Mouse (Mus musculus) embryonic facial prominence, embryonic 11.5 days (tissue): Measurements from ENCODE around the gene Fads2. TPM values are rescaled to one million over a fixed set of nuclear protein-coding genes. Genes with fewer than 3 reads are reported as not detected.

Experiments
- ATAC-seq: fragments of 200-750 bp; cut with Nextera tagmentation; replicated peaks from 2 replicates; pipeline ENCODE4 v1.8.0; 2017; ENCODE audit warnings: low read depth; ENCODE audit not compliant: insufficient number of reproducible peaks, low FRiP score, low TSS enrichment
- DNase-seq: peaks from one replicate; pipeline ENCODE4 v3.0.0-alpha.2; 2015; ENCODE audit warnings: low spot score
- H3K27ac ChIP-seq: fragments of 300-500 bp; sonication (generic); replicated peaks from 2 replicates; pipeline ENCODE4 v1.5.1; 2014; ENCODE audit warnings: mild to moderate bottlenecking, low read depth, low read length, control low read depth
- H3K27me3 ChIP-seq: fragments of 300-500 bp; sonication (generic); 2 replicates; pipeline ENCODE4 v1.6.1; 2014; ENCODE audit warnings: mild to moderate bottlenecking, low read length, moderate library complexity, mixed read lengths; ENCODE audit not compliant: control insufficient read depth, insufficient read depth
- H3K36me3 ChIP-seq: fragments of 300-500 bp; sonication (generic); replicated peaks from 2 replicates; pipeline ENCODE4 v1.6.1; 2014; ENCODE audit warnings: low read depth, mild to moderate bottlenecking, low read length, moderate library complexity, mixed read lengths; ENCODE audit not compliant: control insufficient read depth, insufficient read depth
- H3K4me1 ChIP-seq: fragments of 300-500 bp; sonication (generic); 2 replicates; pipeline ENCODE4 v1.6.1; 2014; ENCODE audit warnings: low read length, mixed read lengths; ENCODE audit not compliant: control insufficient read depth, insufficient read depth
- H3K4me2 ChIP-seq: fragments of 300-500 bp; sonication (generic); 2 replicates; pipeline ENCODE4 v1.6.1; 2014; ENCODE audit warnings: low read depth, mild to moderate bottlenecking, control low read depth, low read length, moderate library complexity
- H3K4me3 ChIP-seq: fragments of 300-500 bp; sonication (generic); 2 replicates; pipeline ENCODE4 v1.5.1; 2014; ENCODE audit warnings: low read depth, low read length, control low read depth
- H3K9ac ChIP-seq: fragments of 300-500 bp; sonication (generic); replicated peaks from 2 replicates; pipeline ENCODE4 v1.6.1; 2014; ENCODE audit warnings: mild to moderate bottlenecking, control low read depth, low read length
- H3K9me3 ChIP-seq: fragments of 300-500 bp; sonication (generic); replicated peaks from 2 replicates; pipeline ENCODE4 v1.6.1; 2016; ENCODE audit warnings: mild to moderate bottlenecking, low read length, inconsistent platforms, mixed read lengths; ENCODE audit not compliant: control insufficient read depth
- WGBS: fragments of 180-500 bp; shearing (Covaris S2); extraction: QIAGEN DNeasy Blood & Tissue Kit; methylation state at CpG from one replicate; pipeline ENCODE4 v1.1.7; 2014; 5-methylcytosine and 5-hydroxymethylcytosine counted together
- polyA plus RNA-seq: library from polyadenylated mRNA; unstranded; fragments of >200 nt; fragmentation: Nextera tagmentation; extraction: Ambion mirVana; gene quantifications from 2 replicates; pipeline ENCODE4 v1.2.1, GENCODE M21; 2014

Gene Fads2
- polyA plus RNA-seq, 1 experiment from 2014 or later: 57.0 TPM

DNA sequence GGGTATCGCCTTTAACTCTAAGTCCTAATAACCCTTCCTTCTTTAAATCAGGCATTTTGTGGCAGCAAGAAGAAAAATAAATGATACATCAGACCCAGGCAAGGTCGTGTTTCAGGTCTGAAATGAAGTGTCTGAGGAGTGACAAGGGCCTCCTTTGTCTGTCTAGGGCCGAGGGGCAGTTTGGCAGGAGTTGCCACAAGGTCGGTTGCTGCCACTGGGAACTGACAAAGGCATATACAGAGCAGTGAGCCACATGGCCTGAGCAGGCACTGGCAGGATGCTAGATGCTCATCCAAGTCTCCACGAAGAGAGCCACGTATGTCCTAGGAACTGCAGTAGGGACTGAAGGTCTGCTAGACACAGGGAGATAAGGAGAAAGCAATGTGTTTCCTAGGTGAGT, 23.2 kb downstream of the Fads2 start:
- WGBS: 70% methylated on average over 6 of the region's 6 CpGs
- Histone ChIP-seq H3K4me3 (no peak overlapping the region), H3K27me3 (no peaks in the 10 kb centered on the region), H3K36me3 (peaks cover 42% of the 10 kb centered on the region), H3K4me2 (no peak overlapping the region), H3K27ac (no peak overlapping the region), H3K9me3 (no peaks in the 10 kb centered on the region), H3K9ac (no peak overlapping the region), H3K4me1 (no peaks in the 10 kb centered on the region)
- DNase-seq (no peak), ATAC-seq (no peak)

DNA sequence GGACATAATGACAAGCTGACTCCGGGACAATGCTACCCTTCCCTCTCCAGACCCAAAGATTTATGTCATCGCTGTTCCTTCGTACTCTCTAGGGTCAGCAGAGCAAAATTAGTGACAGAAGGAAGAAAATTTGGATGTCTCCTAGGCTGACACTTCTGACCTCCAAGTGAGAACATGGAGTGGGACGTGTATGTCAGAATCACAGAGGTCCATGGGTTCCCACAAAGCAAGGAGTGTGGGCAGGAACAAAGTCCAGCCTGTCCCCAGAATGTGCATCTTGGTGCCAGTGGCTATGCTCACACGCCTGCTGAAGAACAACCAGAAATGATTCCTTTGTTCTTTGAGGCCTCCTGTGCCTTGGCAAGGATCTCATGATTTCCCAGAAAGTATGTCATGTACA, 28.4 kb downstream of the Fads2 start:
- DNase-seq (no peak), ATAC-seq (no peak)
- no peaks in the 10 kb centered on the region for H3K4me1 ChIP-seq
- H3K4me3 ChIP-seq: no peak overlapping the region
- H3K9me3 ChIP-seq: no peaks in the 10 kb centered on the region
- H3K27me3 ChIP-seq: no peaks in the 10 kb centered on the region
- H3K36me3 ChIP-seq: peaks cover 41% of the 10 kb centered on the region
- H3K4me2 ChIP-seq: no peak overlapping the region
- H3K9ac ChIP-seq: no peak overlapping the region
- H3K27ac ChIP-seq: no peak overlapping the region
- WGBS: 94% methylated on average over 5 of the region's 5 CpGs

DNA sequence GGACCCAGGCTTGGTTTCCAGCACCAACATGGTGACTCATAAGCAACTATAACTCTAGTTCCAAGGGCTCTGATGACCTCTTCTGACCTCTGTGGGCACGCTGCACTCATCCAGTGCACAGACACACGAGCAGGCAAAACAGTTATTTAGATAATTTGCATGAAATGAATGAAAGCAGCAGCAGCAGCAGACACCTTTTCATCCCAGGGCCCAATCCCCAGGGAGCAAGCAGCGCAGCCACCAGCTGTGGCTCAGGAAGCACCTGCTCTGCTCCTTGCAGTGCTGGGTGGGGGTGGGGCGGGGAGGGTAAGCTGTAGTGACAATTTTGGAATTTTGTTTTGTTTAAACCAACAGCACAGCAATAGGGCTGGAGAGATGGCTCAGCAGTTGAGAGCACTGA, 29.7 kb downstream of the Fads2 start:
- no peak overlapping the region for H3K4me3 ChIP-seq
- H3K4me2 ChIP-seq: no peak overlapping the region
- no peak overlapping the region for H3K27ac ChIP-seq
- H3K36me3 ChIP-seq: peaks cover 44% of the 10 kb centered on the region
- no peak for DNase-seq
- no peaks in the 10 kb centered on the region for H3K9me3 ChIP-seq
- no peak overlapping the region for H3K9ac ChIP-seq
- 80% methylated on average over 4 of the region's 4 CpGs for WGBS
- H3K4me1 ChIP-seq: no peaks in the 10 kb centered on the region
- no peaks in the 10 kb centered on the region for H3K27me3 ChIP-seq
- ATAC-seq: no peak

DNA sequence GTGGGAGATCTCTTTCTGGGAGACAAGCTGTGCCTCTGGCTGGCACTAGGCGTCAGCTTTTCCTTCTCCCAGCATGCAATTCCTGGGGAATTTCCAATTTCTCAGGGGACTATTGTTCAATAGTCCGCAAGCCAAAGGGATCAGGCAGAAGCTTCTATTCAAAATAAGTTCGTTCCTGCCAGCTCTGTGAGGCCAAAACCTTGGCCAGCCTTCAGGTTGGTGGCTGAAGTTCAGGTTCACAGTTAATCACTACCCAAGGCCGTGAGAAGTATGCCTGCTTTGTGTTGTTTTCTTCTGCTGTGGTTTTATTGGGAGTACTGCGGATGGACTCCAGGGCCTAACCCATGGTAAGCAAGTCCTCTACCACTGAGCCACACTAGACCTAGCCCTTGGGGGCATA, 30.4 kb downstream of the Fads2 start:
- H3K36me3 ChIP-seq: peaks cover 49% of the 10 kb centered on the region
- ATAC-seq: no peak
- H3K9ac ChIP-seq: no peak overlapping the region
- no peaks in the 10 kb centered on the region for H3K4me1 ChIP-seq
- DNase-seq: no peak
- no peaks in the 10 kb centered on the region for H3K9me3 ChIP-seq
- WGBS: 90% methylated on average over 5 of the region's 5 CpGs
- no peak overlapping the region for H3K4me2 ChIP-seq
- no peaks in the 10 kb centered on the region for H3K27me3 ChIP-seq
- H3K27ac ChIP-seq: no peak overlapping the region
- no peak overlapping the region for H3K4me3 ChIP-seq

DNA sequence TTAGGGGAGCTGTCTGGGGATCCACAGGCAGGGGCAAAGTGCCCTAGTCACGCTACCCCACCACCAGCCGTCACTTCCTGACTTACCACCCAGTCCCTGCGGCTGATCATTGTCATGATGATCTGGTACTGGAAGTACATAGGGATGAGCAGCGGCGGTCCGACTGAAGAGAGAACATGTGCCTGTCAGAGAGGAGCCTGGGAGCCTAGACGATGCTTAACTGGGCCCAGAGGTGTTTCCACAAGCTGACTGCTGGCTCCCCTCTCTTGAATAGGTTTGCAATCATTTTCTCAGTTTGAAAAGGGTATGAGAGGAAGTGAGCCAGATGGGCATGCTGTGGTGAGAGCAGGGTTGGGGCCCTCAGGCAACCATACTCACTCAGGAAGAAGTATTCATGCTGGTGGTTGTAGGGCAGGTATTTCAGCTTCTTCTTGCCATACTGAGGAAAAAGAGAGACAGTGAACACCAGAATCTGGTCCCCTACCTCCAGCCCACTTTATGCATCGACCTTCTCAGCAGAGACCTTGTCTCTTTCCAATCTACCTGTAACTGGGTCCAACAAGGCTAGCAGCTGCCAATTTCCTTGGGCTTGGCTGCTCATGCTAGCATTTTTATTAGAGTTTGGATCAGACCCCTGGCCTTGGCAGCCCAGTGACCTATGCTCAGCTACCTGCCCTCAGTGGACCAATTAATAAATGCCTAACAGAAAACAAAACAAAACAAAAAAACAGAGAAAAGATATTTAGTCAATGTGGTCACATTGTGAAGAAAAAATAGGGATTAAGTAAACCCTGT, 31.2 kb downstream of the Fads2 start:
- Histone ChIP-seq H3K4me3 (no peak overlapping the region), H3K9me3 (no peaks in the 10 kb centered on the region), H3K9ac (no peak overlapping the region), H3K4me1 (no peaks in the 10 kb centered on the region), H3K27me3 (no peaks in the 10 kb centered on the region), H3K36me3 (peaks cover 48% of the 10 kb centered on the region), H3K27ac (no peak overlapping the region), H3K4me2 (no peak overlapping the region)
- ATAC-seq: no peak
- DNase-seq: no peak
- 96% methylated on average over 8 of the region's 8 CpGs for WGBS

DNA sequence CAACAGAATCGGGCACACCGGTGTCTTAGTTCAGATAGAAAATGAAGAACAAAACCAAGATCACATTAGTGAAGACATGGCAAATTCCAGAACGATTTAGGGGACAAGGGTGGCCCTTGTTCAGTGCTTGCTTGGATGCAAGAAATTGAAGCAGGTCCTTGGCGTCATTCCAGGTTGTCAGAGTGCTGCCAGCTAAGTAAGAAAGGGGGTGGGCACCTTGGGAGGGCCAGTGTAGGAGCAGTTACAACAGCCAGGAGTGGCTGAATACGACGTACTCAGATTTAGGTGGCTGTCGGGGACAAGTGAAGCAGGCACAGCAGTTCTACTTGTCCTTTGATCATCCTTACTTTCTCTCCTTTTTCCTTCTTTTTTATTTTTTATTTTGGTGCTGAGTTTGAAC, 33.8 kb downstream of the Fads2 start:
- ATAC-seq (no peak), DNase-seq (no peak)
- H3K27me3 ChIP-seq: no peaks in the 10 kb centered on the region
- no peak overlapping the region for H3K4me3 ChIP-seq
- no peaks in the 10 kb centered on the region for H3K9me3 ChIP-seq
- H3K36me3 ChIP-seq: peaks cover 36% of the 10 kb centered on the region
- H3K4me2 ChIP-seq: no peak overlapping the region
- WGBS: 96% methylated on average over 7 of the region's 7 CpGs
- H3K9ac ChIP-seq: no peak overlapping the region
- H3K27ac ChIP-seq: no peak overlapping the region
- no peaks in the 10 kb centered on the region for H3K4me1 ChIP-seq

DNA sequence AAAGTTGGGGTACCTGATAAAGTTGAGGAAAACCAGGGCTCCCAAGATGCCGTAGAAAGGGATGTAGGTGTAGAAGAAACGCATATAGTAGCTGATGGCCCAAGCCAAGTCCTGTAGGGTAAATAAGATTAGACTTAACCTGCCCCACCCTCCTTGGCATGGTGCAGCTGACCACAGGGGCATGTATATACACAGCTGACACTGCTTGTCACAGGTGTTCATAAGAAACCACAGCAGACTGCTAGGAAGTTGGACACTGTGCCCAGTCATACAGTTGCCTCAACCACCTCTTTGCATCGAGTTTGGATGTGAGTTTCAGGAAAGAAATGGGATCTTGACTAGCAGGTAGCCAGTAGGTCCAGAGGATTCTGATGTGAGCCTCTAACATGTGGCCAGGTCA, 35.0 kb downstream of the Fads2 start:
- ATAC-seq: no peak
- Histone ChIP-seq H3K9me3 (no peaks in the 10 kb centered on the region), H3K27ac (no peak overlapping the region), H3K36me3 (peaks cover 39% of the 10 kb centered on the region), H3K27me3 (no peaks in the 10 kb centered on the region), H3K9ac (no peak overlapping the region), H3K4me2 (no peak overlapping the region), H3K4me1 (no peaks in the 10 kb centered on the region), H3K4me3 (no peak overlapping the region)
- DNase-seq: no peak
- 98% methylated on average over 3 of the region's 3 CpGs for WGBS

- no peak overlapping the region for H3K4me3 ChIP-seq
- H3K9ac ChIP-seq: no peak overlapping the region
- DNase-seq (no peak), ATAC-seq (no peak)
- no peak overlapping the region for H3K4me2 ChIP-seq
- no peaks in the 10 kb centered on the region for H3K9me3 ChIP-seq
- no peaks in the 10 kb centered on the region for H3K4me1 ChIP-seq
- no peaks in the 10 kb centered on the region for H3K27me3 ChIP-seq
- peaks cover 39% of the 10 kb centered on the region for H3K36me3 ChIP-seq
- H3K27ac ChIP-seq: no peak overlapping the region
- 91% methylated on average over 4 of the region's 4 CpGs for WGBS
Observed at GRCm38 (mm10) chr19:10066189-10066500, 35.4 kb downstream of the Fads2 start.
